Mouse (Mus musculus) right cerebral cortex, postnatal 4 days (tissue): ENCODE data around the gene Inhbc.
"Not testable (repeated sequence)": the region's sequence is repeated elsewhere in the genome, so short reads cannot be mapped to it uniquely, and the experiment has no call there.

ENCODE experiments used
- DNase-seq: peaks from one replicate; pipeline ENCODE4 v3.0.0-alpha.2; 2022

Gene Inhbc

GRCm38 (mm10) chr10:127325454-127326016, 44.7 kb downstream of the Inhbc start:
- no peak for DNase-seq

GRCm38 (mm10) chr10:127324495-127324894, 45.7 kb downstream of the Inhbc start:
- no peak for DNase-seq

- DNase-seq: no peak
Observed at GRCm38 (mm10) chr10:127323131-127323855, 46.9 kb downstream of the Inhbc start.

GRCm38 (mm10) chr10:127322669-127323068, 47.6 kb downstream of the Inhbc start:
- no peak for DNase-seq

- no peak for DNase-seq
Observed at GRCm38 (mm10) chr10:127322178-127322577, 48.1 kb downstream of the Inhbc start.

GRCm38 (mm10) chr10:127321621-127322020, 48.6 kb downstream of the Inhbc start, which contains the start of gene Arhgap9:
TSS of gene Arhgap9 (plus strand) at chr10:127321964.
- DNase-seq: no peak

- no peak for DNase-seq
Observed at GRCm38 (mm10) chr10:127319969-127320368, 50.3 kb downstream of the Inhbc start.

- DNase-seq: no peak
Observed at GRCm38 (mm10) chr10:127318009-127318408, 52.2 kb downstream of the Inhbc start.

- no peak for DNase-seq
Observed at GRCm38 (mm10) chr10:127317277-127317676, 53.0 kb downstream of the Inhbc start.

GRCm38 (mm10) chr10:127314950-127315349, 55.3 kb downstream of the Inhbc start:
- not testable (repeated sequence) for DNase-seq

- DNase-seq: not testable (repeated sequence)
Observed at GRCm38 (mm10) chr10:127313516-127313915, 56.7 kb downstream of the Inhbc start.

GRCm38 (mm10) chr10:127312858-127313257, 57.4 kb downstream of the Inhbc start:
- no peak for DNase-seq

- DNase-seq: peak; percentile 78
Observed at GRCm38 (mm10) chr10:127312356-127312676, 57.9 kb downstream of the Inhbc start.

GRCm38 (mm10) chr10:127311476-127312355, 58.5 kb downstream of the Inhbc start, which contains the start of gene Mars:
TSS of gene Mars (minus strand) at chr10:127311786.
- DNase-seq: peak; percentile 83

- no peak for DNase-seq
Observed at GRCm38 (mm10) chr10:127310523-127311475, 59.4 kb downstream of the Inhbc start.

- DNase-seq: not testable (repeated sequence)
Observed at GRCm38 (mm10) chr10:127309167-127309566, 61.1 kb downstream of the Inhbc start.
